Mouse (Mus musculus): Measurements from ENCODE around the gene Bcl2l1. TPM values are rescaled to one million over a fixed set of nuclear protein-coding genes. Genes with fewer than 3 reads are reported as not detected.

Bcl2l1 gene
- polyA plus RNA-seq, 1 experiment, result 57.4 TPM

DNA sequence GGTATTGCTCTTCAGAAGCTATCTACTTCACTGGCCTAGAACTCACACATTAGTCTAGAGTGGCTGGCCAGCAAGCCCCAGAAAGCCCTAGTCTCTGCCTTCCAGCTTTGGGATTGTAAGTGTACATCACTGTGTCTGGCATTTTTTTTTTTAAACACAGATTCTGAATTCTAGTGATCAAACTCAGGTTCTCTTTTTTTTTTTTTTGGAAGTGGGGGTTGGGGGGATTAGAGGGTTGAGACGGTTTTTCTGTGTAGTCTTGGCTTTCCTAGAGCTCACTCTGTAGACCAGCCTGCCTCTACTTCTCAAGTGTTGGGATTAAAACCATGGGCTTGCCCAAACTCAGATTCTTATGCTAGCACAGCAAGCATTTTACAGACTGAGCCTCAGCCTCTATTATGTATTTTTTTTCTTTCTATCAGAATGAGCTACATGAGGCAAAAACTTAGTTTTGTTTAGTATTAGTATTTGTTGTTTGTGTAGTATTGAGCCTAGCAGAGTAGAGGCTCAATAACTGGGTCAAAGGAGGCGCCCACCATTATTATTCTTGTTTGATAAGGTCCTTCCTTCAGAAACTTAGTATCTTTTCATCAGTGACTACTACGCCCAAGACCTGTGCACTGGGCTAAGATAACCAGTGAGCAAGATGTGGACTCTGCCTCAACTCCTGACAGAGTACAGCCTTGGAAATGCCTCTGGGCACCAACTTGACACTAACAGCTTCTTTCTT is 6.9 kb downstream of the Bcl2l1 start:
- Histone ChIP-seq H3K36me3 (ENCODE audit: control insufficient read depth, insufficient read depth, low read length) (no peaks in the 10 kb centered on the region), H3K27me3 (ENCODE audit: control insufficient read depth, insufficient read depth, low read length) (no peaks in the 10 kb centered on the region), H3K4me1 (ENCODE audit: control insufficient read depth, insufficient read depth, insufficient read length) (peaks cover 12% of the 10 kb centered on the region; the same call in 1 of the 2 replicates), H3K4me3 (ENCODE audit: extremely low read depth, insufficient read depth, insufficient read length) (no peak overlapping the region), H3K27ac (ENCODE audit: insufficient read depth, low read length) (no peak overlapping the region)
- no peak for DNase-seq (ENCODE audit: low read depth in 1 of 2, low spot score in 2 of 2)
- WGBS, result 78% methylated on average over 3 of the region's 3 CpGs
- TF ChIP-seq POLR2A (IDR thresholded peaks at IDR 0.05; ENCODE audit: low read depth, low read length), result no peak
- TF ChIP-seq CTCF (IDR thresholded peaks at IDR 0.05; ENCODE audit: extremely low read depth, insufficient read depth, insufficient read length, insufficient replicate concordance), result no peak

DNA sequence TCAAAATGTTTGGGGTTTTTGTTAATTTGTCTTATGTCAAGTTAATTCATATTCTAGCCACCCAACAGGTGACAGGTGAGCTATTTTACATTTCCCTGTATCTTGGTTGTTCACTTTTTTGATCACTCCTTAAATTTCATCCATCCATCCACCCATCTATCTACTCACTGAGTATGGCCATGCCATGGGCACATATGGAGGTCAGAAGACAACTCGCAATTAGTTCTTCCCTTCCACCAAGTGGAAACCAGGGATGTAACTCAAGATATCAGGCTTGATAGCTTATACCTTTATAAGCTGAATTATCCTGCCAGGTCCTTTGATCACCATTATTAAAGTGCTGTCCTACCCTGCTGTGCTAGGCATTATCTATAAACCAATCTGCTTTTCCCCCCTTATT is 7.8 kb downstream of the Bcl2l1 start:
- Histone ChIP-seq H3K27me3 (ENCODE audit: control insufficient read depth, insufficient read depth, low read length) (no peaks in the 10 kb centered on the region), H3K4me3 (ENCODE audit: extremely low read depth, insufficient read depth, insufficient read length) (no peak overlapping the region), H3K27ac (ENCODE audit: insufficient read depth, low read length) (no peak overlapping the region), H3K36me3 (ENCODE audit: control insufficient read depth, insufficient read depth, low read length) (no peaks in the 10 kb centered on the region), H3K4me1 (ENCODE audit: control insufficient read depth, insufficient read depth, insufficient read length) (peaks cover 10% of the 10 kb centered on the region; the same call in 1 of the 2 replicates)
- DNase-seq (ENCODE audit: low read depth in 1 of 2, low spot score in 2 of 2), result no peak
- 97% methylated on average over 1 of the region's 1 CpGs for WGBS
- no peak for TF ChIP-seq CTCF (IDR thresholded peaks at IDR 0.05; ENCODE audit: extremely low read depth, insufficient read depth, insufficient read length, insufficient replicate concordance)
- TF ChIP-seq POLR2A (IDR thresholded peaks at IDR 0.05; ENCODE audit: low read depth, low read length), result no peak

DNA sequence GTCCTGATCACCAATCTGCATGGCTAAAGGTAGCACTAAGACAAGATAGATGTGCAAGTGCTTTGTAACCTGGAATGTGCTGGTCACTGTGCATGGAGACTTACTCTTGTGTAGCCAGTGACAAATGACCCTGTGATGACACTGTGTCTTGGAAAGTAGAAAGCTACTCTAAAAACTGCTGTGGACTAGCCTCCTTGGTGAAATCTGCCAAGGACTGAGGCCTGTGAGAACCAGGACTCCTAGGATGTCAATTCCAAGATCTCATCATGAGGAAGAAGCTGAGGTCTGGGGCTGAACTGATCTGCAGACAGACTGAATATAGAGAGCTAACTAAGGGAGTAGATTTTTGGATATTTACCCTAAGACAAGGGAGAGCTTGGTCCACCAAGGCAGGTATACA is 10.0 kb downstream of the Bcl2l1 start:
- TF ChIP-seq POLR2A (IDR thresholded peaks at IDR 0.05; ENCODE audit: low read depth, low read length), result no peak
- TF ChIP-seq CTCF (IDR thresholded peaks at IDR 0.05; ENCODE audit: extremely low read depth, insufficient read depth, insufficient read length, insufficient replicate concordance), result no peak
- H3K27ac ChIP-seq (ENCODE audit: insufficient read depth, low read length), result peak overlapping the region; percentile 10; the same call in 1 of the 2 replicates
- H3K36me3 ChIP-seq (ENCODE audit: control insufficient read depth, insufficient read depth, low read length), result no peaks in the 10 kb centered on the region
- peaks cover 9% of the 10 kb centered on the region; the same call in 1 of the 2 replicates for H3K4me1 ChIP-seq (ENCODE audit: control insufficient read depth, insufficient read depth, insufficient read length)
- DNase-seq (ENCODE audit: low read depth in 1 of 2, low spot score in 2 of 2), result no peak
- no peaks in the 10 kb centered on the region for H3K27me3 ChIP-seq (ENCODE audit: control insufficient read depth, insufficient read depth, low read length)
- no peak overlapping the region for H3K4me3 ChIP-seq (ENCODE audit: extremely low read depth, insufficient read depth, insufficient read length)

DNA sequence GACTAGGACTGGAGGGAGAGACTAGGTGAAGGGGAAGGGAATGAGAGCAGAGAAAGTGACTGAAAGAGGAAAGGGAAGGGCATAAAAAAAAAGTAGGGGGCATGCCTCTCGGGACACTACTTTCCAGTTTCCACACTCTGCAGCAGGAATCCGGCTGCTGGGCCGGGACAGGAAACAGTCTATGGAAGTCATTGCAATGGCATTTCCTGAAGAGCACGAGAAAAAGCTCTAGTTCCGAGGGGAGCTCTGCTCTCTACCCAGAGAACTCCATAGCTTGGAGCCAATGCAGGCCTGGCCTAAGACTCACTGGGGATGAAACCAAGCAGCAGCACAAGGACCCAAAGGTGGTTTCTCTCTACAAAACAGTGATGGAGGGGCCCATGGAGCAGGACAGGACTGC is 10.5 kb downstream of the Bcl2l1 start:
- Histone ChIP-seq H3K27me3 (ENCODE audit: control insufficient read depth, insufficient read depth, low read length) (no peaks in the 10 kb centered on the region), H3K4me3 (ENCODE audit: extremely low read depth, insufficient read depth, insufficient read length) (no peak overlapping the region), H3K27ac (ENCODE audit: insufficient read depth, low read length) (peak overlapping the region; percentile 10; the same call in 1 of the 2 replicates), H3K36me3 (ENCODE audit: control insufficient read depth, insufficient read depth, low read length) (no peaks in the 10 kb centered on the region), H3K4me1 (ENCODE audit: control insufficient read depth, insufficient read depth, insufficient read length) (peaks cover 14% of the 10 kb centered on the region; the same call in 1 of the 2 replicates)
- no peak for TF ChIP-seq CTCF (IDR thresholded peaks at IDR 0.05; ENCODE audit: extremely low read depth, insufficient read depth, insufficient read length, insufficient replicate concordance)
- TF ChIP-seq POLR2A (IDR thresholded peaks at IDR 0.05; ENCODE audit: low read depth, low read length), result no peak
- DNase-seq (ENCODE audit: low read depth in 1 of 2, low spot score in 2 of 2), result no peak
- 83% methylated on average over 5 of the region's 5 CpGs for WGBS

DNA sequence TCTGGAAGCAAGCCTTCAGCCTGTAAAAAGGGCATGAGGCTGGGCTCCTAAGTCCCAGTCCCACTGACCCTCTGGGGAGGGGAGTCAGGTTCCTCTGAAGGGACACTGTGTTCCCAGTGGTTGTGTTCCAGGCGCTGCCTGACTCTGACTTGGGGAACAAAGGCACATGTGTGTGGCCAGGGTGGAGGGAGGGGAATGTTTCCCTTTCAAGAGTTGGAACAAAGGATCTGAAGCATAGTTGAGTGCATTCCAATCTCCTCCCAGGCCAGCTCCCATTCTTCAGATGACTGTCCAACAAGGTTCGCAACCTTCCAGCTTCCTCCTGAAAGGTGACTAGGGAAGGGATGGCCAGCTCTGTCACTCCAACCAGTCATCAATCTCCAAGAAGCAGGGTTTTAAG is 11.2 kb downstream of the Bcl2l1 start:
- 82% methylated on average over 2 of the region's 2 CpGs for WGBS
- DNase-seq (ENCODE audit: low read depth in 1 of 2, low spot score in 2 of 2), result no peak
- Histone ChIP-seq H3K36me3 (ENCODE audit: control insufficient read depth, insufficient read depth, low read length) (no peaks in the 10 kb centered on the region), H3K4me1 (ENCODE audit: control insufficient read depth, insufficient read depth, insufficient read length) (peaks cover 15% of the 10 kb centered on the region; the same call in 1 of the 2 replicates), H3K27ac (ENCODE audit: insufficient read depth, low read length) (no peak overlapping the region), H3K4me3 (ENCODE audit: extremely low read depth, insufficient read depth, insufficient read length) (no peak overlapping the region), H3K27me3 (ENCODE audit: control insufficient read depth, insufficient read depth, low read length) (no peaks in the 10 kb centered on the region)
- TF ChIP-seq CTCF (IDR thresholded peaks at IDR 0.05; ENCODE audit: extremely low read depth, insufficient read depth, insufficient read length, insufficient replicate concordance) (no peak), POLR2A (IDR thresholded peaks at IDR 0.05; ENCODE audit: low read depth, low read length) (no peak)

DNA sequence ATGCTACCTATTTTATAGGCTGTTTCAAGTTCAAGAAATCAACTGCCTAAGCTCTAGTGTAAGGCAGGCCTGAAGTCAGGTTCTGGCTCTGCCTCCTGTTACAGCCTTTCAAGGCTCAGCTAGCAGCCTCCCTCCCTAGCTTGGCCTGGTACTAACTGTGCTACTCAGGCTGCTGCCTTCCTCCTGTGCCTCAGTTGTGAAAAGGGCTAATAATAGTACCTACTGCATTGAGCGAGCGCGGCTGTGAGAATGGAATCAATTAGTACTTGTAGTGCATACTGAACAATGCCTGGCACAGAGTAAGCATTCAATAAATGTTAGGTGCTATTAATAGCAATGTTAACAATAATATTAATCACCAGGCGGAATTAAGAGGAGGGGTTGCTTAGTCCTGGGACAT is 11.6 kb downstream of the Bcl2l1 start:
- 94% methylated on average over 4 of the region's 4 CpGs for WGBS
- no peak for DNase-seq (ENCODE audit: low read depth in 1 of 2, low spot score in 2 of 2)
- Histone ChIP-seq H3K4me1 (ENCODE audit: control insufficient read depth, insufficient read depth, insufficient read length) (peaks cover 10% of the 10 kb centered on the region; the same call in 1 of the 2 replicates), H3K36me3 (ENCODE audit: control insufficient read depth, insufficient read depth, low read length) (no peaks in the 10 kb centered on the region), H3K27me3 (ENCODE audit: control insufficient read depth, insufficient read depth, low read length) (no peaks in the 10 kb centered on the region), H3K27ac (ENCODE audit: insufficient read depth, low read length) (no peak overlapping the region), H3K4me3 (ENCODE audit: extremely low read depth, insufficient read depth, insufficient read length) (no peak overlapping the region)
- TF ChIP-seq CTCF (IDR thresholded peaks at IDR 0.05; ENCODE audit: extremely low read depth, insufficient read depth, insufficient read length, insufficient replicate concordance) (no peak), POLR2A (IDR thresholded peaks at IDR 0.05; ENCODE audit: low read depth, low read length) (no peak)

DNA sequence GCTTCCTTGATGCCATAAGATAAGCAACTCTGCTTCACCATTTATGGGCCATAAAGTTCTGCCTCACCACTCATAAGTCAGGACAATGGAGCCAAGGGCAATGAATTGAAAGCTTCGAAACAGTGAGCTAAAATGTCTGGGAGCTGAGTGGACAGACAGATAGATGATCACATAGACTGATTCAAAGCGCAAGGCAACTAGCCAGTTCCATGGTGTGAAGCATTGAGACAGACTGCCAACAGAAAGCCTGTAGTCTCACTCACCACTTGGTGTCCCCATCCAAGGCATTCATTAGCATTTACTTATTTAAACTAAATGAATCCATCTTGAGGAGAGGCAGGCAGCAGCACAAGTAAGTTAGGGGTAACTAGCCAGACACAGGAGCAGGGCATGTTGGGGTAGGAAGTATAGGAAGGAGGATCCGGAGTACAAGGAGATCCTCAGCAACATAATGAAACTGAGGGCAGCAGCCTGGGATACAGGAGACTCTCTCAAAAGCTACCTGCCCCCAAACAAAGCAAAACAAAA is 12.4 kb downstream of the Bcl2l1 start:
- no peak for DNase-seq (ENCODE audit: low read depth in 1 of 2, low spot score in 2 of 2)
- Histone ChIP-seq H3K4me3 (ENCODE audit: extremely low read depth, insufficient read depth, insufficient read length) (no peak overlapping the region), H3K27ac (ENCODE audit: insufficient read depth, low read length) (no peak overlapping the region), H3K27me3 (ENCODE audit: control insufficient read depth, insufficient read depth, low read length) (no peaks in the 10 kb centered on the region), H3K4me1 (ENCODE audit: control insufficient read depth, insufficient read depth, insufficient read length) (peaks cover 9% of the 10 kb centered on the region; the same call in 1 of the 2 replicates), H3K36me3 (ENCODE audit: control insufficient read depth, insufficient read depth, low read length) (no peaks in the 10 kb centered on the region)
- TF ChIP-seq POLR2A (IDR thresholded peaks at IDR 0.05; ENCODE audit: low read depth, low read length) (no peak), CTCF (IDR thresholded peaks at IDR 0.05; ENCODE audit: extremely low read depth, insufficient read depth, insufficient read length, insufficient replicate concordance) (no peak)
- WGBS, result 98% methylated on average over 3 of the region's 3 CpGs
